Mouse (Mus musculus) neural tube, embryonic 15.5 days (tissue): ENCODE measurements around the gene 9130023H24Rik. TPM values are rescaled to one million over a fixed set of nuclear protein-coding genes. Genes with fewer than 3 reads are reported as not detected.

Source experiments
- ATAC-seq: fragments of 200-750 bp; cut with Nextera tagmentation; 2 replicates; pipeline ENCODE4 v1.8.0; 2017; ENCODE audit warnings: mild to moderate bottlenecking, moderate TSS enrichment, moderate library complexity; ENCODE audit not compliant: low FRiP score
- H3K27ac ChIP-seq: fragments of 300-500 bp; sonication (generic); replicated peaks from 2 replicates; pipeline ENCODE4 v1.5.1; 2015; ENCODE audit warnings: mild to moderate bottlenecking, inconsistent platforms
- H3K27me3 ChIP-seq: fragments of 300-500 bp; sonication (generic); replicated peaks from 2 replicates; pipeline ENCODE4 v1.6.1; 2015; ENCODE audit warnings: inconsistent platforms
- H3K36me3 ChIP-seq: fragments of 300-500 bp; sonication (generic); 2 replicates; pipeline ENCODE4 v1.6.1; 2015; ENCODE audit warnings: inconsistent platforms
- H3K4me1 ChIP-seq: fragments of 300-500 bp; sonication (generic); 2 replicates; pipeline ENCODE4 v1.6.1; 2015; ENCODE audit warnings: inconsistent platforms
- H3K4me2 ChIP-seq: fragments of 300-500 bp; sonication (generic); 2 replicates; pipeline ENCODE4 v1.6.1; 2015; ENCODE audit warnings: inconsistent platforms, mild to moderate bottlenecking, moderate library complexity
- H3K4me3 ChIP-seq: fragments of 300-500 bp; sonication (generic); replicated peaks from 2 replicates; pipeline ENCODE4 v1.5.1; 2015; ENCODE audit warnings: mild to moderate bottlenecking, inconsistent platforms
- H3K9ac ChIP-seq: fragments of 300-500 bp; sonication (generic); replicated peaks from 2 replicates; pipeline ENCODE4 v1.6.1; 2015; ENCODE audit warnings: mild to moderate bottlenecking, inconsistent platforms
- H3K9me3 ChIP-seq: fragments of 300-500 bp; sonication (generic); replicated peaks from 2 replicates; pipeline ENCODE4 v1.6.1; 2016; ENCODE audit warnings: inconsistent platforms
- WGBS: fragments of 180-500 bp; shearing (Covaris S2); methylation state at CpG from one replicate; pipeline ENCODE4 v1.1.7; 2015; ENCODE audit warnings: mixed read lengths; 5-methylcytosine and 5-hydroxymethylcytosine counted together
- polyA plus RNA-seq: library from polyadenylated mRNA; unstranded; fragments of >200 nt; fragmentation: Nextera tagmentation; extraction: Ambion mirVana; gene quantifications from 2 replicates; pipeline ENCODE4 v1.2.1, GENCODE M21; 2015

Gene 9130023H24Rik
- polyA plus RNA-seq, 1 experiment from 2014 or later, result 6.6 TPM

DNA sequence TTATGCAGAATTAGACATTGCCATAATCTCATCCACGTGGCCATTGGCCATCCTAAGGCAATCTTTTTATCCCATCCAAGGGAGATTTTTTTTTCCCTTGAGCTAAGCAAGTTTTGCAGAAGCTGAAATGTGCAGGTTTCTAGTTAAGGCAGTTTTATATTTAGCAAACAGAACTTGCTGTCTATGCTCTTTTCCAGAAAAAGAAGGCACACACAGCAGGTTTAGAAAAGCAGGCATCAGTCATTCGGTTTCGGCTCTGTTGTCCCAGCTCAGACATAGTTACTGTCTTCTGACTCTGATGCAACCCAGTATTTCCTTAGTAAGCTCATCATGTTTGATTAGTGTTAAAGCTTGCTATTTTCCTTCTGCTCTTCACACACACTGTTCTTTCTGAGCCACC is 16.9 kb downstream of the 9130023H24Rik start:
- Histone ChIP-seq H3K27me3 (no peaks in the 10 kb centered on the region), H3K9me3 (no peaks in the 10 kb centered on the region)
- 82% methylated on average over 3 of the region's 3 CpGs for WGBS

GRCm38 (mm10) chr7:128219952-128220351 is 17.9 kb downstream of the 9130023H24Rik start:
- no peak overlapping the region for H3K4me3 ChIP-seq
- no peaks in the 10 kb centered on the region for H3K36me3 ChIP-seq
- no peaks in the 10 kb centered on the region for H3K27me3 ChIP-seq
- no peak overlapping the region for H3K27ac ChIP-seq
- 91% methylated on average over 4 of the region's 4 CpGs for WGBS
- no peak overlapping the region for H3K9ac ChIP-seq
- no peaks in the 10 kb centered on the region for H3K4me1 ChIP-seq
- no peaks in the 10 kb centered on the region for H3K9me3 ChIP-seq
- no peak overlapping the region for H3K4me2 ChIP-seq
- ATAC-seq, result no peak

More for the DNA sequence above, 16.9 kb downstream of the 9130023H24Rik start:
- Histone ChIP-seq H3K27ac (no peak overlapping the region), H3K4me2 (no peak overlapping the region), H3K9ac (no peak overlapping the region), H3K4me1 (no peaks in the 10 kb centered on the region), H3K4me3 (no peak overlapping the region), H3K36me3 (no peaks in the 10 kb centered on the region)
- no peak for ATAC-seq

- no peaks in the 10 kb centered on the region for H3K27me3 ChIP-seq
- WGBS, result 68% methylated on average over 3 of the region's 3 CpGs
- H3K27ac ChIP-seq, result no peak overlapping the region
- H3K4me1 ChIP-seq, result no peaks in the 10 kb centered on the region
- no peaks in the 10 kb centered on the region for H3K9me3 ChIP-seq
- no peak overlapping the region for H3K4me3 ChIP-seq
- no peaks in the 10 kb centered on the region for H3K36me3 ChIP-seq
- H3K9ac ChIP-seq, result no peak overlapping the region
- H3K4me2 ChIP-seq, result no peak overlapping the region
- ATAC-seq, result no peak
Measured at GRCm38 (mm10) chr7:128209826-128210225, 28.0 kb downstream of the 9130023H24Rik start.

GRCm38 (mm10) chr7:128208187-128208586 is 29.6 kb downstream of the 9130023H24Rik start:
- Histone ChIP-seq H3K4me1 (no peaks in the 10 kb centered on the region), H3K27me3 (no peaks in the 10 kb centered on the region), H3K36me3 (no peaks in the 10 kb centered on the region), H3K4me2 (no peak overlapping the region), H3K27ac (no peak overlapping the region), H3K4me3 (no peak overlapping the region), H3K9me3 (no peaks in the 10 kb centered on the region), H3K9ac (no peak overlapping the region)
- 5% methylated on average over 4 of the region's 4 CpGs for WGBS
- no peak for ATAC-seq

DNA sequence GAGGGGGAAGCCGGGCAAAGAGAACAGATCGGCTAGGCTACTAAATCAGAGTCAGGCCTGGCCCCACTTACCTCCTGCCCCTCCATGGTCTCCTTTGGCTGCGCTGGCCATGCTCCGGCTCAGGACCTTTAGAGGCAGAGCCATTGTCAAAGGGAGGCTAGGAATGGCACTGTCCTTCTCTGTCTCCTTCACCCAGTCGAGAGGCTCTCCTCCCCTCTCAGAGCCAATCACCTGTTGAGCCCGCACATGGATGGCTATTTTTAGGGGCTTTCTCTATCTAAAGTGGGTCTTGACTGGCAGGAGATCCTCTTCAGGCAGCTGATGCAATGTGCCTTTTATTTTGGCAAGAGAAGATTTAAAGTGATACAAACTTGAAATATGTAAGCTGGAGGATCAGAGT is 31.7 kb downstream of the 9130023H24Rik start, which contains the start of gene Cox6a2:
TSS of gene Cox6a2 (minus strand) at position 236 of the 400 bp plus-strand sequence.
- Histone ChIP-seq H3K9me3 (no peaks in the 10 kb centered on the region), H3K27ac (no peak within 1 kb of the TSS), H3K36me3 (no peaks in the 10 kb centered on the region), H3K4me2 (no peak within 1 kb of the TSS), H3K4me3 (no peak within 1 kb of the TSS), H3K9ac (no peak within 1 kb of the TSS), H3K4me1 (no peaks in the 10 kb centered on the region), H3K27me3 (no peaks in the 10 kb centered on the region)
- 86% methylated on average over 6 of the region's 6 CpGs for WGBS
- ATAC-seq, result no peak

DNA sequence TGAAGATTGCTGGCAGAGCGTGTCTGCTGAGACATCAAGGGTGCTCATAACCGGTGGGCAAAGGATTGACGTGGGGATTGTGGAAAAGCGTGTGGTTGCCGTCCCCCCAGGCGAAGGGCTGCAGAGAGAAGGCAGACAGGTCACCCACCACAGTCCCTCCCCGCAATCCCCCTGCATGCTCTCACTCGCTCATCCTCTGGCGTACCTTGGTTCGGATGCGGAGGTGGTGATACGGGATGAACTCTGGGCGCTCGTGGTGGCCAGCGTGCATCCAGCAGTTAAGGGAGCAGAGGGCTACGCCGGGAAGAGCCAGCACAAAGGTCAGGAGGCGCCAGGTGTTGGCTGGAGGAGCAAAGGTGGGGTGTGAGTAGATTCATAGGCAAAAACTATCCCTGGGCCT is 32.1 kb downstream of the 9130023H24Rik start:
- no peak for ATAC-seq
- Histone ChIP-seq H3K36me3 (no peaks in the 10 kb centered on the region), H3K9me3 (no peaks in the 10 kb centered on the region), H3K4me2 (no peak overlapping the region), H3K4me1 (no peaks in the 10 kb centered on the region), H3K9ac (no peak overlapping the region), H3K4me3 (no peak overlapping the region), H3K27ac (no peak overlapping the region), H3K27me3 (no peaks in the 10 kb centered on the region)
- WGBS, result 92% methylated on average over 18 of the region's 18 CpGs

DNA sequence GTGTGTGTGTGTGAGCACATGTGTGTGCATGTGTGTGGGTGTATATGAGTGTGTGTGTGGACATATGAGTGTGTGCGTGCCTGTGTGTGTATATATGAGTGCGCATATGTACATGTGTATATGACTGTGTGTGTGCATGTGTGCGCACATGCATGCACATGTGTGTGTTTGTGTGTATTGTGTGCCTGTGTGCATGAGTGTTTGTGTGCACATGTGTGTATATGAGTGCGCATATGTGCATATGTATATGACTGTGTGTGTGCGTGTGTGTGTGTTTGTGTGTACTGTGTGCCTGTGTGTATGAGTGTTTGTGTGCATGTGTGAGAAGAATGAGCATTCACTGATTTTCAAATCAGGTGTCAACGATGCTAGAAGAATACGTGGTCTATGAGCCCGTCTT is 33.7 kb downstream of the 9130023H24Rik start:
- Histone ChIP-seq H3K27ac (no peak overlapping the region), H3K4me1 (no peaks in the 10 kb centered on the region), H3K36me3 (no peaks in the 10 kb centered on the region), H3K4me2 (no peak overlapping the region), H3K9me3 (no peaks in the 10 kb centered on the region), H3K27me3 (no peaks in the 10 kb centered on the region), H3K4me3 (no peak overlapping the region), H3K9ac (no peak overlapping the region)
- ATAC-seq, result no peak
- 88% methylated on average over 8 of the region's 8 CpGs for WGBS

GRCm38 (mm10) chr7:128203071-128203470 is 34.8 kb downstream of the 9130023H24Rik start:
- Histone ChIP-seq H3K27me3 (no peaks in the 10 kb centered on the region), H3K4me1 (no peaks in the 10 kb centered on the region), H3K27ac (no peak overlapping the region), H3K36me3 (no peaks in the 10 kb centered on the region), H3K9ac (no peak overlapping the region), H3K9me3 (no peaks in the 10 kb centered on the region), H3K4me3 (no peak overlapping the region), H3K4me2 (no peak overlapping the region)
- ATAC-seq, result no peak
- WGBS, result 77% methylated on average over 9 of the region's 9 CpGs

DNA sequence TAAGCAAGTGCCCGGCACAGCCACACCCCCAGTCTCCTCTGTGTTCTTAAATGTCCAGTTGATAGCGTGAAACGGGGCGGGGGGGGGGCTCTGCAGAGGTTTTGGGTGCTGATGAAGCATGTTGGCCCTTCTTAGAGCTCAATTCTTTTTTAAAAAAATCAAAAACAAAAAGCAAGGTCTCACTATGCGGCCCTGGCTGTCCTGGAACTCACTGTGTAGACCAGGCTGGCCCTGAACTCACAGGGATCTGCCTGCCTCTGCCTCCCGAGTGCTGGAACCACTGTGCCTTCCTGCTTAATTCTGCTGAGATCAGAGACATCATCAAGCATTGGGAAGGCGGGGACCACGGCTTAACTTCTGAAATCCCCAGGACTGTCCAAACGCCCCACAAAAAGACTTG is 36.2 kb downstream of the 9130023H24Rik start:
- H3K4me1 ChIP-seq, result no peaks in the 10 kb centered on the region
- H3K27ac ChIP-seq, result no peak overlapping the region
- no peaks in the 10 kb centered on the region for H3K27me3 ChIP-seq
- no peak overlapping the region for H3K4me3 ChIP-seq
- WGBS, result 91% methylated on average over 9 of the region's 9 CpGs
- no peak for ATAC-seq
- H3K36me3 ChIP-seq, result no peaks in the 10 kb centered on the region
- H3K9me3 ChIP-seq, result no peaks in the 10 kb centered on the region
- H3K4me2 ChIP-seq, result no peak overlapping the region
- no peak overlapping the region for H3K9ac ChIP-seq

Other genes starting within 250 kb of the 9130023H24Rik start
- 8.0 and 46.9 TPM in 2 replicates for gene Pycard, start 244.2 kb downstream of the 9130023H24Rik start, polyA plus RNA-seq
- 0.31 and 0.40 TPM in 2 replicates for gene Trim72, start 234.1 kb downstream of the 9130023H24Rik start, polyA plus RNA-seq
- gene Itgam, start 175.4 kb downstream of the 9130023H24Rik start, polyA plus RNA-seq, result 1.2 and 1.7 TPM in 2 replicates
- not detected in 2 replicates for gene Gm49368, start 175.3 kb downstream of the 9130023H24Rik start, polyA plus RNA-seq
- 0.08 and 0.19 TPM in 2 replicates for gene Itgax, start 108.5 kb downstream of the 9130023H24Rik start, polyA plus RNA-seq
- gene Itgad, start 83.7 kb downstream of the 9130023H24Rik start, polyA plus RNA-seq, result 0.04 and 0.23 TPM in 2 replicates
- gene Cox6a2, start 31.6 kb downstream of the 9130023H24Rik start, polyA plus RNA-seq, result 4.3 and 8.2 TPM in 2 replicates
- gene Armc5, start 689 bp downstream of the 9130023H24Rik start, polyA plus RNA-seq, result 13.8 and 14.0 TPM in 2 replicates
- gene Tgfb1i1, start 8.8 kb upstream of the 9130023H24Rik start, polyA plus RNA-seq, result 28.4 and 50.2 TPM in 2 replicates
- gene Slc5a2, start 27.6 kb upstream of the 9130023H24Rik start, polyA plus RNA-seq, result 0.10 TPM in 1 of 2 replicates, not detected in the other
- 22.7 and 25.7 TPM in 2 replicates for gene BC017158, start 60.1 kb upstream of the 9130023H24Rik start, polyA plus RNA-seq
- 52.9 and 60.1 TPM in 2 replicates for gene Rgs10, start 180.7 kb upstream of the 9130023H24Rik start, polyA plus RNA-seq
- 26.3 and 26.9 TPM in 2 replicates for gene Tial1, start 223.7 kb upstream of the 9130023H24Rik start, polyA plus RNA-seq